Mouse (Mus musculus) left cerebral cortex, adult 2 months (tissue): ENCODE measurements at regions not wholly inside any gene's neighbourhood (a gene's known extent, or its start where the extent isn't known, plus 50 kb on each side); places are given as distances from the start of the nearest gene placed in this dataset.

Experiments
- DNase-seq, 2 experiments: peaks; one replicate each; pipeline ENCODE4 v3.0.0; 2021 to 2022; ENCODE audit warnings: low spot score in 2 of 2, mixed read lengths in 1 of 2; ENCODE audit errors: extremely low spot score in 1 of 2
- H3K27ac ChIP-seq: fragments of 200-600 bp; 2 replicates; pipeline ENCODE4 v1.8.1; 2022
- H3K4me3 ChIP-seq: fragments of 200-600 bp; 2 replicates; pipeline ENCODE4 v1.8.1; 2022
- CTCF ChIP-seq: fragments of 200-600 bp; IDR thresholded peaks from 2 replicates; pipeline ENCODE4 v1.8.1; 2022; ENCODE audit warnings: antibody characterized with exemption, mild to moderate bottlenecking, moderate library complexity
- intact Hi-C: fragments of 180-260 bp; cut with DNase I; formaldehyde crosslinking; loops from one replicate; pipeline ENCODE4 v1.15.1; 2025

GRCm38 (mm10) chr2:79532610-79533160 lies 76.1 kb upstream of the Cerkl start:
- no peak for DNase-seq
- no peak for TF ChIP-seq CTCF
- intact Hi-C loops: no loop called here
- Histone ChIP-seq H3K27ac (no peak overlapping the region), H3K4me3 (no peak overlapping the region)

GRCm38 (mm10) chr2:79537126-79537875 lies 80.7 kb upstream of the Cerkl start:
- Histone ChIP-seq H3K4me3 (no peak overlapping the region), H3K27ac (no peak overlapping the region)
- intact Hi-C loops: no loop called here
- DNase-seq: no peak
- no peak for TF ChIP-seq CTCF

GRCm38 (mm10) chr2:79540384-79540783 lies 83.8 kb upstream of the Cerkl start:
- TF ChIP-seq CTCF: no peak
- no peak for DNase-seq
- Histone ChIP-seq H3K4me3 (no peak overlapping the region), H3K27ac (no peak overlapping the region)
- intact Hi-C loops: no loop called here

GRCm38 (mm10) chr2:79542191-79542980 lies 85.8 kb upstream of the Cerkl start:
- no peak for DNase-seq
- no peak for TF ChIP-seq CTCF
- intact Hi-C loops: no loop called here
- no peak overlapping the region for H3K27ac ChIP-seq
- no peak overlapping the region for H3K4me3 ChIP-seq

- Histone ChIP-seq H3K4me3 (no peak overlapping the region), H3K27ac (no peak overlapping the region)
- intact Hi-C loops: no loop called here
- no peak for DNase-seq
- TF ChIP-seq CTCF: no peak
Measured at GRCm38 (mm10) chr2:79543456-79543855, 86.9 kb upstream of the Cerkl start.

GRCm38 (mm10) chr2:79543948-79544792 lies 87.6 kb upstream of the Cerkl start:
- no peak for DNase-seq
- intact Hi-C loops: no loop called here
- no peak overlapping the region for H3K4me3 ChIP-seq
- no peak for TF ChIP-seq CTCF
- H3K27ac ChIP-seq: no peak overlapping the region

GRCm38 (mm10) chr2:79544793-79545260 lies 88.2 kb upstream of the Cerkl start:
- TF ChIP-seq CTCF: no peak
- DNase-seq: no peak
- H3K27ac ChIP-seq: no peak overlapping the region
- intact Hi-C loops: no loop called here
- H3K4me3 ChIP-seq: no peak overlapping the region

GRCm38 (mm10) chr2:79546206-79546605 lies 88.9 kb upstream of the Itprid2 start:
- intact Hi-C loops: no loop called here
- no peak for TF ChIP-seq CTCF
- DNase-seq: no peak
- Histone ChIP-seq H3K27ac (no peak overlapping the region), H3K4me3 (no peak overlapping the region)

- no peak for DNase-seq
- no peak overlapping the region for H3K4me3 ChIP-seq
- intact Hi-C loops: no loop called here
- TF ChIP-seq CTCF: no peak
- no peak overlapping the region for H3K27ac ChIP-seq
Measured at GRCm38 (mm10) chr2:79547284-79547683, 87.9 kb upstream of the Itprid2 start.

- Histone ChIP-seq H3K27ac (no peak overlapping the region), H3K4me3 (no peak overlapping the region)
- DNase-seq: no peak
- intact Hi-C loops: no loop called here
- TF ChIP-seq CTCF: no peak
Measured at GRCm38 (mm10) chr2:79548039-79548600, 87.0 kb upstream of the Itprid2 start.

GRCm38 (mm10) chr2:79549781-79550180 lies 85.4 kb upstream of the Itprid2 start:
- no peak for DNase-seq
- Histone ChIP-seq H3K4me3 (no peak overlapping the region), H3K27ac (no peak overlapping the region)
- intact Hi-C loops: no loop called here
- TF ChIP-seq CTCF: no peak
